Mouse (Mus musculus): ENCODE measurements around the gene Magi1. TPM values are rescaled to one million over a fixed set of nuclear protein-coding genes. Genes with fewer than 3 reads are reported as not detected.

The Magi1 gene
- total and polyA plus RNA-seq, 3 experiments, result not detected

DNA sequence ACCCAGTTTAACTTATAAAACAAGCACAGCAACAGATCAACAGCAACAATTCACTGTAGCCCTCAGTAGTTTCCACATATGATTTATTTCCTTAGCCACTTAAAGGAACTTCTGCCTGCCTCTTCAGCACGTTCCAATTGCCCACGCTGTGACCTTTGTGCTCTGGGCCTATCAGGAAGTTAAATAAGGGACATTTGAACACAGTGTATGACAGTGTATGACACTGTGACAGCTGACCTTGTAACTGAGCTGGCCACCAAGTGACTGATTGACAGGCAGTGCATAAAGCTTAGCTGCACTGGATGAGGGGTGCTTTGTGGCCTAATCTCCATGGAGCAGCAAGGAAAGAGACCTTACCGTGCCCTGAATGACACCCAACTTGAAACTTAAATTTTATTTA, 525.6 kb downstream of the Magi1 start:
- no peak for DNase-seq (ENCODE audit: extremely low read depth)
- Histone ChIP-seq H3K4me2 (ENCODE audit: insufficient read depth, low read depth, poor library complexity, severe bottlenecking) (no peak overlapping the region), H3K27me3 (replicated peaks) (no peaks in the 10 kb centered on the region), H3K36me3 (replicated peaks in 1 of 2; ENCODE audit: control insufficient read depth in 1 of 2, insufficient read depth in 1 of 2, low read length in 1 of 2) (no peaks in the 10 kb centered on the region), H3K4me3 (replicated peaks in 1 of 3; ENCODE audit: low read depth in 2 of 3, low read length in 2 of 3, poor library complexity in 1 of 3) (no peak overlapping the region), H3K27ac (ENCODE audit: insufficient read depth, low read depth) (no peak overlapping the region), H3K9me3 (replicated peaks; ENCODE audit: low read length) (peaks cover 54% of the 10 kb centered on the region), H3K9ac (ENCODE audit: insufficient read depth, low read depth) (no peak overlapping the region), H3K79me2 (replicated peaks; ENCODE audit: control insufficient read depth, extremely low read depth, insufficient read depth, poor library complexity, severe bottlenecking) (no peaks in the 10 kb centered on the region), H3K4me1 (ENCODE audit: control insufficient read depth in 1 of 2, insufficient read depth in 2 of 2) (no peaks in the 10 kb centered on the region)
- in situ Hi-C loops (cut with MboI; ENCODE audit: low pct_ligation_motif_present, low pct_unique_long_range_greater_than_20kb, low sequenced_read_pairs), result no loop called here
- TF ChIP-seq SIN3A (IDR thresholded peaks at IDR 0.05; ENCODE audit: low read length) (no peak), BHLHE40 (IDR thresholded peaks at IDR 0.05; ENCODE audit: low read depth, low read length) (no peak), EP300 (IDR thresholded peaks at IDR 0.05; ENCODE audit: low read length) (no peak), MEF2A (IDR thresholded peaks at IDR 0.05; ENCODE audit: borderline replicate concordance, low read depth, low read length) (no peak), POLR2AphosphoS2 (IDR thresholded peaks at IDR 0.05; ENCODE audit: low read depth, low read length) (no peak), JUND (conservative IDR thresholded peaks at IDR 0.05; ENCODE audit: low read depth, low read length) (no peak), NRF1 (IDR thresholded peaks at IDR 0.05; ENCODE audit: low read depth, low read length) (no peak), MXI1 (IDR thresholded peaks at IDR 0.05; ENCODE audit: low read depth, low read length) (no peak), MYC (IDR thresholded peaks at IDR 0.05; ENCODE audit: low read depth, low read length) (no peak), JUN (IDR thresholded peaks at IDR 0.05; ENCODE audit: insufficient read depth, low read depth, low read length) (no peak), TBP (conservative IDR thresholded peaks at IDR 0.05; ENCODE audit: low read depth, low read length) (no peak), UBTF (IDR thresholded peaks at IDR 0.05; ENCODE audit: low read depth, low read length) (no peak), PAX5 (IDR thresholded peaks at IDR 0.05; ENCODE audit: low read length) (no peak), SMC3 (IDR thresholded peaks at IDR 0.05; ENCODE audit: low read depth, low read length) (no peak), CHD1 (IDR thresholded peaks at IDR 0.05; ENCODE audit: low read depth, low read length) (no peak)
- dilution Hi-C loops (cut with MboI; ENCODE audit: extremely low pct_ligation_motif_present, extremely low pct_unique_long_range_greater_than_20kb, low sequenced_read_pairs), result no loop called here

DNA sequence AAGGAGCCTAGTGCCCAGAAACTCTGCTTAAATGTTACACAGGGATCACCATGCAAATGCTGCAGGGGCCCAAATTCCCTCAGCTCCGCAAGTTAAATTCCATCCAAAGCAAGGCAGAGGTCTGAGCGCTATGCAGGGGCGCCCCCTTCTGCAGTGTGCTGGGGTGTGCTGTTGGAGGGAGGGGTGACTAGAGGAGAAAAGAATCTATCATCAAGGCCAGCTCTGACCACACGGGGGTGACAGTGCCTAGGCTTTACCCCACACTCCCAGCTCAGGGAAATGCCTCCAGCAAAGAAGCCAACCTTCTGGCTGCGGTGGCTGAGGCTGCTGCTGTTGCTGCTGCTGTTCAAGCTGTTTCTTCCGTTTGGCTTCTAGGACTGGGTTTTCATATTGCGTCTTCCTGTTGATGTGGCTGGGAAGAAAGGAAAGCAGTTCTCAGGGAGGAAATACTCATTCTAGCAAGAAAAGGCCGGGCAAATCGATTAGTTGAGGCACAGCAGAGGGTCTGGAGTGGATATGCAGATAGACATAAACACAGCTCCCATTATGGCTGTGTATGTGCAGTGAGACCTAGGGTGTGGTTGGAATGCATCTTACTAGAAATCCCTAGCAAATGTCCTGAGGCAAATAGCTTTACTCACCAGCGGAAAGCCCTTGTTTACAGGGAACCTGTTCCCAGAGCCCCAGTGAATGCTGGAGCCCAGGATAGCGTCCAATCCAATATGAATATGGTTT, 526.2 kb downstream of the Magi1 start:
- Histone ChIP-seq H3K27ac (ENCODE audit: insufficient read depth, low read depth) (no peak overlapping the region), H3K4me1 (ENCODE audit: control insufficient read depth in 1 of 2, insufficient read depth in 2 of 2) (no peaks in the 10 kb centered on the region), H3K36me3 (replicated peaks in 1 of 2; ENCODE audit: control insufficient read depth in 1 of 2, insufficient read depth in 1 of 2, low read length in 1 of 2) (no peaks in the 10 kb centered on the region), H3K4me2 (ENCODE audit: insufficient read depth, low read depth, poor library complexity, severe bottlenecking) (no peak overlapping the region), H3K4me3 (replicated peaks in 1 of 3; ENCODE audit: low read depth in 2 of 3, low read length in 2 of 3, poor library complexity in 1 of 3) (no peak overlapping the region), H3K27me3 (replicated peaks) (no peaks in the 10 kb centered on the region), H3K79me2 (replicated peaks; ENCODE audit: control insufficient read depth, extremely low read depth, insufficient read depth, poor library complexity, severe bottlenecking) (no peaks in the 10 kb centered on the region), H3K9me3 (replicated peaks; ENCODE audit: low read length) (peaks cover 57% of the 10 kb centered on the region), H3K9ac (ENCODE audit: insufficient read depth, low read depth) (no peak overlapping the region)
- DNase-seq (ENCODE audit: extremely low read depth), result no peak
- dilution Hi-C loops (cut with MboI; ENCODE audit: extremely low pct_ligation_motif_present, extremely low pct_unique_long_range_greater_than_20kb, low sequenced_read_pairs), result no loop called here
- in situ Hi-C loops (cut with MboI; ENCODE audit: low pct_ligation_motif_present, low pct_unique_long_range_greater_than_20kb, low sequenced_read_pairs), result no loop called here
- TF ChIP-seq TCF12 (IDR thresholded peaks at IDR 0.05; ENCODE audit: low read depth, low read length) (no peak), HCFC1 (IDR thresholded peaks at IDR 0.05; ENCODE audit: low read depth, low read length) (no peak), CHD1 (IDR thresholded peaks at IDR 0.05; ENCODE audit: low read depth, low read length) (no peak), UBTF (IDR thresholded peaks at IDR 0.05; ENCODE audit: low read depth, low read length) (no peak), GABPA (IDR thresholded peaks at IDR 0.05; ENCODE audit: insufficient replicate concordance, low read depth, low read length) (no peak), CTCF (conservative IDR thresholded peaks at IDR 0.05 in 1 of 2, IDR thresholded peaks at IDR 0.05 in 1 of 2; ENCODE audit: low read depth in 2 of 2, low read length in 2 of 2) (no peak), ZC3H11A (IDR thresholded peaks at IDR 0.05; ENCODE audit: low read depth, low read length) (no peak), MYC (IDR thresholded peaks at IDR 0.05; ENCODE audit: low read depth, low read length) (no peak), ELF1 (IDR thresholded peaks at IDR 0.05; ENCODE audit: low read depth, low read length) (no peak), RCOR1 (conservative IDR thresholded peaks at IDR 0.05; ENCODE audit: low read depth, low read length) (no peak), ZMIZ1 (IDR thresholded peaks at IDR 0.05; ENCODE audit: low read depth, low read length) (no peak), MXI1 (IDR thresholded peaks at IDR 0.05; ENCODE audit: low read depth, low read length) (no peak), PAX5 (IDR thresholded peaks at IDR 0.05; ENCODE audit: low read length) (no peak)

All from CH12.LX (cell line).